ENCODE assay signal across 24 mouse cellular contexts in genomic region chr11:66789997-66790396, GRCm38 (mm10).
DNase-seq lines count a peak whose midpoint lies in the region; ATAC-seq and TF ChIP-seq lines count a peak whose summit lies in the region.
"Had no signal": no experiment of that assay in that cellular context is flagged by ENCODE, and none has a peak within 500 bp of the region (broad histone marks: within the 10 kb centered on the region; RNA-seq: fewer than 3 reads in every experiment).

No protein-coding gene starts in this region.

- ATAC-seq in granulocyte monocyte progenitor cell, adult 5-6 weeks (replicated peaks; ENCODE audit: poor library complexity, severe bottlenecking) = no peak
- ATAC-seq: activated CD4-positive, CD25-positive, alpha-beta regulatory T cell, adult 4 months; CD4-positive, CD25-positive, alpha-beta regulatory T cell, adult 4 months; forebrain, embryonic 14.5 days; forebrain, embryonic 16.5 days; Patski had no signal

- H3K36me3 ChIP-seq in CH12.LX (replicated peaks in 1 of 2; ENCODE audit: control insufficient read depth in 1 of 2, insufficient read depth in 1 of 2, low read length in 1 of 2) = no peaks in the 10 kb centered on the region
- H3K36me3 ChIP-seq in forebrain, embryonic 10.5 days (replicated peaks) = no peaks in the 10 kb centered on the region
- H3K36me3 ChIP-seq: embryonic facial prominence, embryonic 10.5 days; embryonic facial prominence, embryonic 12.5 days; forebrain, embryonic 12.5 days had no signal

- DNase-seq in 3134 (ENCODE audit: extremely low read depth, insufficient read length, low spot score) = peak; percentile 34
- peak; percentile 27 for DNase-seq in 416B (ENCODE audit: low read depth)
- DNase-seq in CH12.LX (ENCODE audit: extremely low read depth) = peak; percentile 16
- DNase-seq in brain, adult 2 months (ENCODE audit: low read depth, low spot score) = peak; percentile 7
- DNase-seq in forebrain, embryonic 10.5 days (ENCODE audit: extremely low spot score, low spot score) = no peak
- DNase-seq in lung, postnatal 4 days = no peak
- DNase-seq: adrenal gland, adult 8-10 months; adrenal gland, postnatal 14 days; adrenal gland, postnatal 36 days; cerebellum, adult 11 months; cerebellum, adult 18-20 months; cerebellum, adult 8-10 months; cerebellum, adult 9-11 months; cerebellum, postnatal 14 days; cerebellum, postnatal 36 days had no signal

- TF ChIP-seq POLR2A in CH12.LX (IDR thresholded peaks at IDR 0.05; ENCODE audit: low read depth, low read length) = no peak

- no peak overlapping the region for H3K4me3 ChIP-seq in CH12.LX (replicated peaks in 1 of 3; ENCODE audit: low read depth in 2 of 3, low read length in 2 of 3, poor library complexity in 1 of 3)
- H3K4me3 ChIP-seq in forebrain, embryonic 10.5 days = no peak overlapping the region
- H3K4me3 ChIP-seq: embryonic facial prominence, embryonic 10.5 days; embryonic facial prominence, embryonic 12.5 days; forebrain, embryonic 12.5 days had no signal

- 62% methylated on average over 3 of the region's 3 CpGs for WGBS in forebrain, embryonic 10.5 days

- TF ChIP-seq CTCF in CH12.LX (conservative IDR thresholded peaks at IDR 0.05 in 1 of 2, IDR thresholded peaks at IDR 0.05 in 1 of 2; ENCODE audit: low read depth in 2 of 2, low read length in 2 of 2) = no peak

- no peaks in the 10 kb centered on the region for H3K79me2 ChIP-seq in CH12.LX (replicated peaks; ENCODE audit: control insufficient read depth, extremely low read depth, insufficient read depth, poor library complexity, severe bottlenecking)

- H3K4me2 ChIP-seq in CH12.LX (ENCODE audit: insufficient read depth, low read depth, poor library complexity, severe bottlenecking) = no peak overlapping the region
- H3K4me2 ChIP-seq: embryonic facial prominence, embryonic 12.5 days; forebrain, embryonic 12.5 days had no signal

- in situ Hi-C loops in CH12.LX (cut with MboI; ENCODE audit: low pct_ligation_motif_present, low pct_unique_long_range_greater_than_20kb, low sequenced_read_pairs) = no loop called here

- H3K4me1 ChIP-seq in CH12.LX (ENCODE audit: control insufficient read depth in 1 of 2, insufficient read depth in 2 of 2) = no peaks in the 10 kb centered on the region
- no peaks in the 10 kb centered on the region for H3K4me1 ChIP-seq in forebrain, embryonic 10.5 days
- H3K4me1 ChIP-seq: embryonic facial prominence, embryonic 10.5 days; embryonic facial prominence, embryonic 12.5 days; forebrain, embryonic 12.5 days had no signal

- TF ChIP-seq EP300 in CH12.LX (IDR thresholded peaks at IDR 0.05; ENCODE audit: low read length) = no peak

- dilution Hi-C loops in CH12.LX (cut with MboI; ENCODE audit: extremely low pct_ligation_motif_present, extremely low pct_unique_long_range_greater_than_20kb, low sequenced_read_pairs) = no loop called here

- peaks cover 10% of the 10 kb centered on the region for H3K27me3 ChIP-seq in CH12.LX (replicated peaks)
- no peaks in the 10 kb centered on the region for H3K27me3 ChIP-seq in forebrain, embryonic 10.5 days (ENCODE audit: poor library complexity, severe bottlenecking)
- H3K27me3 ChIP-seq: embryonic facial prominence, embryonic 12.5 days; forebrain, embryonic 12.5 days; Patski had no signal

- no peak for TF ChIP-seq RAD21 in CH12.LX (IDR thresholded peaks at IDR 0.05; ENCODE audit: low read depth, low read length)

- H3K9me3 ChIP-seq in CH12.LX (replicated peaks; ENCODE audit: low read length) = peaks cover 3% of the 10 kb centered on the region
- H3K9me3 ChIP-seq in forebrain, embryonic 10.5 days = 0 out of 2 replicates have a peak, but pooled peaks cover 3% of the 10 kb centered on the region
- H3K9me3 ChIP-seq: embryonic facial prominence, embryonic 10.5 days; embryonic facial prominence, embryonic 12.5 days; forebrain, embryonic 12.5 days had no signal

- H3K27ac ChIP-seq in CH12.LX (ENCODE audit: insufficient read depth, low read depth) = no peak overlapping the region
- H3K27ac ChIP-seq in forebrain, embryonic 10.5 days = no peak overlapping the region
- H3K27ac ChIP-seq: embryonic facial prominence, embryonic 10.5 days; embryonic facial prominence, embryonic 12.5 days; forebrain, embryonic 12.5 days had no signal

- H3K9ac ChIP-seq in CH12.LX (ENCODE audit: insufficient read depth, low read depth) = no peak overlapping the region
- H3K9ac ChIP-seq: embryonic facial prominence, embryonic 12.5 days; forebrain, embryonic 12.5 days had no signal

TF ChIP-seq in CH12.LX, 34 proteins besides CTCF, POLR2A, EP300 and RAD21:
- no peak for TF ChIP-seq BHLHE40 (IDR thresholded peaks at IDR 0.05; ENCODE audit: low read depth, low read length)
- TF ChIP-seq MAFK (IDR thresholded peaks at IDR 0.05; ENCODE audit: insufficient replicate concordance, low read length) = no peak
- TF ChIP-seq JUND (conservative IDR thresholded peaks at IDR 0.05; ENCODE audit: low read depth, low read length) = no peak
- no peak for TF ChIP-seq GABPA (IDR thresholded peaks at IDR 0.05; ENCODE audit: insufficient replicate concordance, low read depth, low read length)
- TF ChIP-seq POLR2AphosphoS2 (IDR thresholded peaks at IDR 0.05; ENCODE audit: low read depth, low read length) = no peak
- no peak for TF ChIP-seq UBTF (IDR thresholded peaks at IDR 0.05; ENCODE audit: low read depth, low read length)
- TF ChIP-seq RCOR1 (conservative IDR thresholded peaks at IDR 0.05; ENCODE audit: low read depth, low read length) = no peak
- no peak for TF ChIP-seq ETS1 (conservative IDR thresholded peaks at IDR 0.05; ENCODE audit: low read depth, low read length)
- no peak for TF ChIP-seq ZMIZ1 (IDR thresholded peaks at IDR 0.05; ENCODE audit: low read depth, low read length)
- no peak for TF ChIP-seq IRF4 (IDR thresholded peaks at IDR 0.05; ENCODE audit: low read depth, low read length)
- no peak for TF ChIP-seq MEF2A (IDR thresholded peaks at IDR 0.05; ENCODE audit: borderline replicate concordance, low read depth, low read length)
- no peak for TF ChIP-seq USF2 (conservative IDR thresholded peaks at IDR 0.05; ENCODE audit: low read depth, low read length)
- TF ChIP-seq JUN (IDR thresholded peaks at IDR 0.05; ENCODE audit: insufficient read depth, low read depth, low read length) = no peak
- no peak for TF ChIP-seq KAT2A (IDR thresholded peaks at IDR 0.05; ENCODE audit: insufficient replicate concordance, low read length)
- TF ChIP-seq MXI1 (IDR thresholded peaks at IDR 0.05; ENCODE audit: low read depth, low read length) = no peak

Comparison
In these comparisons a context has a peak if more than half of its experiments do, and no peak if none do; other contexts are left out.
1. DNase-seq: peak in 3134 (single experiment), 416B (single experiment), CH12.LX (single experiment) and brain, adult 2 months (single experiment); none in forebrain, embryonic 10.5 days (single experiment) and lung, postnatal 4 days (0 of 2).